Mouse (Mus musculus) liver, embryonic 12.5 days (tissue): ENCODE data around the gene Krt36. TPM values are rescaled to one million over a fixed set of nuclear protein-coding genes. Genes with fewer than 3 reads are reported as not detected.

Experiments used
- ATAC-seq: fragments of 200-750 bp; cut with Nextera tagmentation; 2 replicates; pipeline ENCODE4 v1.8.0; 2017; ENCODE audit warnings: moderate number of reproducible peaks, mild to moderate bottlenecking, moderate library complexity
- H3K27ac ChIP-seq: fragments of 300-500 bp; sonication (generic); 2 replicates; pipeline ENCODE4 v1.5.1; 2016; ENCODE audit warnings: mild to moderate bottlenecking
- H3K27me3 ChIP-seq: fragments of 300-500 bp; sonication (generic); replicated peaks from 2 replicates; pipeline ENCODE4 v1.6.1; 2016; ENCODE audit warnings: mild to moderate bottlenecking, moderate library complexity
- H3K36me3 ChIP-seq: fragments of 300-500 bp; sonication (generic); 2 replicates; pipeline ENCODE4 v1.6.1; 2016; ENCODE audit warnings: mild to moderate bottlenecking, moderate library complexity
- H3K4me1 ChIP-seq: fragments of 300-500 bp; sonication (generic); 2 replicates; pipeline ENCODE4 v1.6.1; 2016
- H3K4me2 ChIP-seq: fragments of 300-500 bp; sonication (generic); 2 replicates; pipeline ENCODE4 v1.6.1; 2016; ENCODE audit warnings: mild to moderate bottlenecking, moderate library complexity
- H3K4me3 ChIP-seq: fragments of 300-500 bp; sonication (generic); 2 replicates; pipeline ENCODE4 v1.5.1; 2016; ENCODE audit warnings: mild to moderate bottlenecking, moderate library complexity
- H3K9ac ChIP-seq: fragments of 300-500 bp; sonication (generic); 2 replicates; pipeline ENCODE4 v1.6.1; 2016; ENCODE audit warnings: mild to moderate bottlenecking, moderate library complexity
- H3K9me3 ChIP-seq: fragments of 300-500 bp; sonication (generic); replicated peaks from 2 replicates; pipeline ENCODE4 v1.6.1; 2016; ENCODE audit warnings: mild to moderate bottlenecking, moderate library complexity
- WGBS: fragments of 180-500 bp; shearing (Covaris S2); methylation state at CpG from one replicate; pipeline ENCODE4 v1.1.7; 2016; ENCODE audit not compliant: insufficient replicate concordance; 5-methylcytosine and 5-hydroxymethylcytosine counted together
- polyA plus RNA-seq: library from polyadenylated mRNA; unstranded; fragments of >200 nt; fragmentation: Nextera tagmentation; extraction: Ambion mirVana; gene quantifications from 2 replicates; pipeline ENCODE4 v1.2.1, GENCODE M21; 2016

The Krt36 gene
- polyA plus RNA-seq, result not detected in 2 replicates

DNA sequence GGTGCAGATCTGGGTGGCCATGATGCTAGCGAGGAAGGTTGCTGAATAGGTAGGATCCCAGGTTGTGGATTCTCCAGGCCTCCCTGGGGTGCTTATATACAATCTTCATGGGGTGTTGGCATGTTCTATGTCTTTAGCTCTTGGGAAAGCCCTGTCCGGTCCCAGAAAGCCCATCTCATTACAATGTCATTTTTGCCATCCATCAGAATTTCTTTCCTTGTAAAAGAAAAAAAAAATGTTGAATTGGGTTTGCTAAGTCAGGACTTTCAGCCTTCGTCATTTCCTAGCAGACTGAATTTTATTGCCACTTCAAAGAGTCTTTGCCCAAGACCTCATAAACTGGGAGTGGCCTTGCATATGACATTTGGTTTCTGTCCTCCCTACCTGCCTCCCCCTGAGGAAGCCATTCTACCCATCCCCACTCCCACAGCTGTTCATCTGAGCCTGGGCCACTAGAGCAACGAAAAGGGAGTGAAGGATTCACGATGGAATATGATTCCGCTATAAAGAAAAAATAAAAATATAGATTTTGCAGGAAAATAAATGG is at the start of gene Krt36:
Gene Krt36 (minus strand): TSS at position 51 of the 547 bp plus-strand sequence.
- no peak within 1 kb of the TSS for H3K27ac ChIP-seq
- H3K4me3 ChIP-seq, result no peak within 1 kb of the TSS
- no peaks in the 10 kb centered on the region for H3K27me3 ChIP-seq
- no peak within 1 kb of the TSS for H3K4me2 ChIP-seq
- H3K9ac ChIP-seq, result no peak within 1 kb of the TSS
- no peaks in the 10 kb centered on the region for H3K4me1 ChIP-seq
- WGBS, result 64% methylated on average over 6 of the region's 6 CpGs
- no peaks in the 10 kb centered on the region for H3K36me3 ChIP-seq
- ATAC-seq, result no peak
- H3K9me3 ChIP-seq, result no peaks in the 10 kb centered on the region

DNA sequence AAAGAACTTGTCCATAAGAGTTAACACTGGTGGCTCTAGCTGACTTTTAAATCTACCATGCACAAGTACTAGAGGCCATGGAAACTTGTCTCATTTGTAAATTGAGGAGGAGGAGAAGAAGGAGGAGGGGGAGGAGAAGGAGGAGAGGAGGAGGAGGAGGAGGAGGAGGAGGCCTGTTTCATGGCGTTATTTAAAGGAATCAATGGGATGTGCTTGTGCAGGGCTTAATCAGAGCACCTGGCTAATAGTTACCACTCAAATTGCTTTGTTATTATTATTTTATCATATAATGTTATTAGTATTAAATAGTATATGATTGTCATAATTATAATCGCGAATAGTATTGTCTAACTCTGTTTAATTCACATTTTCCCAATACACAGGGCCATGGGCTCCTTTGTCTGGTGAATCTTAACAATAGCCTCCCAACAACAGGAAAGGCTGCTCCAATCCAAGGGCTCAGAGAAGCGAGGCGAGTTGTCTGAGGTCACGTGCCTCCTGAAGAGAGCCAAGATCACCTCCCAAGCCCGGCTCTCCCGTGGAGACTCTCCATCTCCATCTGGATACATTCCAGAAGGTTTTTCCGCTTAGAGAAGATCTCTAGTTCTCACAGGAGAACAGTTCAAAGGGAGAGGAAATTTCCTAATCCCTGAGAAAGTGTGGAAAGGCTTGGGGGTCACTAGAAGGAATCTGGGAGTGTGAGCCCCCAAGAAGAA is 43.3 kb upstream of the Krt36 start, which contains the start of gene Krt19:
Gene Krt19 (minus strand): TSS at position 51 of the 716 bp plus-strand sequence.
- H3K27me3 ChIP-seq, result peaks cover 40% of the 10 kb centered on the region
- WGBS, result 39% methylated on average over 9 of the region's 9 CpGs
- H3K4me3 ChIP-seq, result no peak within 1 kb of the TSS
- no peak within 1 kb of the TSS for H3K27ac ChIP-seq
- no peak within 1 kb of the TSS for H3K4me2 ChIP-seq
- no peak for ATAC-seq
- H3K36me3 ChIP-seq, result no peaks in the 10 kb centered on the region
- H3K4me1 ChIP-seq, result no peaks in the 10 kb centered on the region; the same call in 1 of the 2 replicates
- no peaks in the 10 kb centered on the region for H3K9me3 ChIP-seq
- no peak within 1 kb of the TSS for H3K9ac ChIP-seq

DNA sequence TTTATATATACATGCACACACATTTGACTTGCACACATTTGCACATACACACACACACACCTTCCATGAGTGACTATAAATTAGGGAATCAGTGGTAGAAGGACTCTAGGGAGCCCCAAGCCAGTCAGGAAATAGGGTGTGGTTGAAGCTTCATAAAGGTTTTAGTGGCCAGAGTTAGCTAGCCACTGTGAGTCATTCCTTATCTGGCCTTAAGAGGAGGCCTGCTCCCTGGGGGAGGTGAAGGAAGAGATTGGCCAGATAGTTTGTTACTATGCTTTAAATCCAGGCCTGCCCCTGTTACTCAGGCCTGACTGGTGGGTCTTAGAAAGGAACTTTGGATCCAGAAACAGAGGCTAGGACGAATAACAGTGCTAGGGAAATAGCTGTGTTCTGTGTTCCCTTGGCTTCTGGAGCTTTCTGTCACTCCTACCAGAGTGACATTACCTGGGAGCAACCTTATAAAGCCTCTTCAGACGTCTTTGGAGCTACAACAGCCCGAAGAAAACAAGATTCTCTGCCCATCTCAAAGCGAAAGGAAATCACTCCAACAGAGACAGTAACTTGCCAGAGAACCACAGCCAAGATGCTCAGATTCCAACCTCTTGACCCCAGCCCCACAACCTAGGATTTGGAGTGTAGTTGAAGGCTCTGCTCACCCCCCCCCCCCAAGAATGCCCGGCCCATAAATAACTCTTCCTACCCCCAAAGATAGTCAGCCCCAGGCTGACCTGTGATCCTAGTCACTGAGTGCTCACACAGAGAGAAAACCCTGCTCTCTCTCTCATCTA is 42.3 kb upstream of the Krt36 start:
- 44% methylated on average over 5 of the region's 5 CpGs for WGBS
- no peaks in the 10 kb centered on the region for H3K36me3 ChIP-seq
- no peaks in the 10 kb centered on the region; the same call in 1 of the 2 replicates for H3K4me1 ChIP-seq
- H3K4me3 ChIP-seq, result no peak overlapping the region
- no peak overlapping the region for H3K27ac ChIP-seq
- no peak overlapping the region for H3K9ac ChIP-seq
- no peak overlapping the region for H3K4me2 ChIP-seq
- no peak for ATAC-seq
- H3K27me3 ChIP-seq, result peaks cover 41% of the 10 kb centered on the region
- H3K9me3 ChIP-seq, result no peaks in the 10 kb centered on the region

DNA sequence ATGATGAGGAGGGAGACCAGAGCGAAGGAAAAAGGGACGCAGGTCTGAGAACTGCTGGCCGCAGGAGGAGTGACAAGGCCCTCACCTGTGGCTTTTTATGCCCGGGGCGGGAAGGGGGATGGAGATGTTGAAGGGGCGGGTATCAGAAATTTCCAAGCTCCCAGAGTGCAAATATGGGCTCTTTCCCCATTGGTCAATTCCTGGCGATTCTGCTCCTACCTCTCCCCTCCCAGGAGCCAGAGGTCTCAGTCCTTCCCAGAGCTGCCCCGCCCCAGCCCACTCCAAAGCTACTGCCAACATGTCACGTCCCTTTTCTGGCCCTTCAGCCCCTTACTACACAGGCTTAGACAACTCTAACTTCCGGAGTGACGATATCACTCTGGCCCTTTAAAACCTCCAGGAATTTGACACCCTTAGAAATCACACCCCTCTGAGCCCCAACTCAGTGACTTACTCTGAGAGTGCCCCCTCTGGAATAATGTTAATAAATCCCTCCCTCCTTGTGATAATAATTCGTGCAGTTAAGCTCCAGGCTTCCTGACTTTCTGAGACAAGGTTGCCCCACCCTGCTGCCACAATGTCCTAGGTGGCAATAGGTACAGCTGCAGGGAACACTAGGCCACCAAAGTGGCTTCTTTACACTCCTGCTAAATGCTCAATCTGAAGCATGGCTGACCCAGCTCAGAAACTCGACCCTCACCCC is 40.6 kb upstream of the Krt36 start:
- 4% methylated on average over 13 of the region's 13 CpGs for WGBS
- no peaks in the 10 kb centered on the region for H3K36me3 ChIP-seq
- no peak overlapping the region for H3K27ac ChIP-seq
- no peak overlapping the region for H3K9ac ChIP-seq
- H3K9me3 ChIP-seq, result no peaks in the 10 kb centered on the region
- no peak for ATAC-seq
- H3K4me2 ChIP-seq, result peak overlapping the region; percentile 47
- no peaks in the 10 kb centered on the region; the same call in 1 of the 2 replicates for H3K4me1 ChIP-seq
- H3K27me3 ChIP-seq, result peaks cover 41% of the 10 kb centered on the region
- peak overlapping the region; percentile 17; the same call in 1 of the 2 replicates for H3K4me3 ChIP-seq

DNA sequence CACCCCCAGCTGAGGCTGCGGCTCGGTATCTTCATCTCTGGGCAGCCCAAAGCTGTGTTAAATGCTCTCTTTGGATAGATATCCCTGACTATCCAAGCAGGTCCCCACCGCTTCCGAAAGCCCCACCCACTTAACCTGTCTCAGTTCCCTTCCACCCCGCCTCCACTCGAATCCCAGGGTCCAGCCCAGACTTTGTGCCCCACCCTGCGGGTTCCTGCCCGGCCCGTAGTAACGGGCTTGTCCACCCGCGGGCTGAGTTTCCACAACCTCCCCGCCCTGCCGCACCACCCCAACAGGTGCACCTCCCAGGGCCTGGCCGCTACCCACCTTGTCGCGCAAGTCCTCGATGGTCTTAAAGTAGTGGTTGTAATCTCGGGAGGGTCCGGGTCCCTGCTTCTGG is 39.7 kb upstream of the Krt36 start:
- H3K4me2 ChIP-seq, result peak overlapping the region; percentile 47
- H3K4me1 ChIP-seq, result no peaks in the 10 kb centered on the region; the same call in 1 of the 2 replicates
- no peaks in the 10 kb centered on the region for H3K36me3 ChIP-seq
- WGBS, result 3% methylated on average over 20 of the region's 20 CpGs
- no peaks in the 10 kb centered on the region for H3K9me3 ChIP-seq
- no peak overlapping the region for H3K9ac ChIP-seq
- no peak for ATAC-seq
- peaks cover 41% of the 10 kb centered on the region for H3K27me3 ChIP-seq
- H3K4me3 ChIP-seq, result peak overlapping the region; percentile 17
- no peak overlapping the region for H3K27ac ChIP-seq

DNA sequence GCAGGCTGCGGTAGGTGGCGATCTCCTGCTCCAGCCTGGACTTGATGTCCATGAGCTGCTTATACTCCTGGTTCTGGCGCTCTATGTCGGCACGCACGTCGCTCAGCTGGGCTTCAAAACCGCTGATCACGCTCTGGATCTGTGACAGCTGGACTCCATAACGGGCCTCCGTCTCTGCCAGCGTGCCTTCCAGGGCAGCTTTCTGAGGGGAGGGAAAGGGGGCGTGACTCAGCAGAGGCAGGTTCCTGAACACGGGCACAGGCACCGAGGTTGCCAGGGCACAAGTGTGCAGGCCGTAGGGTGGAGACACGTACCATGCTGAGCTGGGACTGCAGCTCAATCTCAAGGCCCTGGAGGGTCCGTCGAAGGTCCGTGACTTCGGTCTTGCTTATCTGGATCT is 35.5 kb upstream of the Krt36 start:
- WGBS, result 82% methylated on average over 21 of the region's 21 CpGs
- H3K4me2 ChIP-seq, result no peak overlapping the region
- peaks cover 23% of the 10 kb centered on the region for H3K27me3 ChIP-seq
- no peaks in the 10 kb centered on the region; the same call in 1 of the 2 replicates for H3K4me1 ChIP-seq
- no peaks in the 10 kb centered on the region for H3K9me3 ChIP-seq
- H3K4me3 ChIP-seq, result no peak overlapping the region
- no peak overlapping the region for H3K27ac ChIP-seq
- no peak overlapping the region for H3K9ac ChIP-seq
- H3K36me3 ChIP-seq, result no peaks in the 10 kb centered on the region
- ATAC-seq, result no peak

DNA sequence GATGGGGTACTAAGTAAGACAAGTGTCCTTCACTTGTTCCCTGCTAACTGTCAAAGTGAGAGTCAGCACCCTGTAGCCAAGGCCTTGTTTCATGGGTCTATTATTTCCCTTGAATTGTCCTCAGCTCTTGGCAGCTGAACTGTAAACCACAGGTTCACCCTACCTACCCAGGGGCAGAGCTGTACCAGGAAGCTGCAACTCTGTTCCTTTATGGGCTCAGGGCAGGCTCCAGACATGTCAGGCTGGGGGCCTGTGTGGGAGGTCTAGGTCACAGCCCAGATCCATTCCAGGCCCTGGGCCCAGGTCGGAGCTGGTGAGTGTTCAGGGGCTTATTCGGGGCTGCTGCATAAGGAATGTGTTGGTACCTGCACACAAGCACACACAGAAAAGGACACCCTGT is 34.0 kb upstream of the Krt36 start:
- Histone ChIP-seq H3K27me3 (peaks cover 8% of the 10 kb centered on the region), H3K27ac (no peak overlapping the region), H3K4me1 (no peaks in the 10 kb centered on the region), H3K9ac (no peak overlapping the region), H3K4me2 (no peak overlapping the region), H3K9me3 (no peaks in the 10 kb centered on the region), H3K36me3 (no peaks in the 10 kb centered on the region), H3K4me3 (no peak overlapping the region)
- WGBS, result 57% methylated on average over 2 of the region's 2 CpGs
- ATAC-seq, result no peak

DNA sequence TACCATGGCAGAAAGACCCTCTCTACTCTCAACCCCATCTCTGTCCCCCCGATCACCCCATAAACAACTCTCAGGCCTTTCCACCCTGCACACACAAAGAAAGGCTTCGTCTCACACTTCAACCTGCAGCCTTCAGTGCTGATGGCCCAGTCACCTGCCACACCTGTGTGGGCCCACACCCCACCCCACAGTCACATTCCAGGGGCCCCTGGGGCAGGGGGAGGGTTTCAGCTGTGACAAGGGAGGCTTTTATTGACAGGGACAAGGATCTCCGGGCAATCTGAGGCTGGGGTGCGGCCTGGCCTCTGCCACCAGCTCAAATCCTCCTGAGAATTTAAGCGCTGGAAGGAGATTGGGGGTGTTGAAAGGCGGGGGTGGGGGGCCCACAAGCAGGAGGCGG is 33.4 kb upstream of the Krt36 start:
- Histone ChIP-seq H3K4me2 (no peak overlapping the region), H3K27ac (no peak overlapping the region)
- no peak for ATAC-seq

DNA sequence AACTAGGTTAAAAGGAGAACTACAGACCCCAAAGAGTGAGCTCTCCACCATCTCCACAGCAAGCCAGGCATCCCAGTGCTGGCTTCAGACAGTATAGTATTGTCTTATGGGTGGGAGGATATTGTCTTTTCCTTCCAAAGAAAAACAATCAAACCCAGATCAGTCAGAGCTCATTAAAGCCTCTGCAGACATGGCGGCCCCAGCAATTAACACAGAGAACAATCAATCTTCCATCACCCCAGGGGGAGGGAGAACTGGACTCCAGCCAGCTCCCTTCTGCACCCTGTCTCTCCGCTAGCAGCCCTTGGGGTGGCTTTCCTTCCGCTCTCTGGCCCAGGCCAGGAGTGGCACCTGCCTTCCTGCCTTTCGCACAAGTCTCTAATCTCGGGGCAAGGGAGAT is 32.3 kb upstream of the Krt36 start:
- Histone ChIP-seq H3K9ac (no peak overlapping the region), H3K27me3 (no peaks in the 10 kb centered on the region; the same call in 1 of the 2 replicates), H3K4me2 (no peak overlapping the region), H3K36me3 (no peaks in the 10 kb centered on the region), H3K4me3 (no peak overlapping the region), H3K4me1 (no peaks in the 10 kb centered on the region), H3K9me3 (no peaks in the 10 kb centered on the region), H3K27ac (no peak overlapping the region)
- no peak for ATAC-seq
- 63% methylated on average over 5 of the region's 5 CpGs for WGBS

More for the DNA sequence above, 33.4 kb upstream of the Krt36 start:
- Histone ChIP-seq H3K9me3 (no peaks in the 10 kb centered on the region), H3K36me3 (no peaks in the 10 kb centered on the region), H3K9ac (no peak overlapping the region), H3K4me1 (no peaks in the 10 kb centered on the region), H3K4me3 (no peak overlapping the region), H3K27me3 (peaks cover 2% of the 10 kb centered on the region)
- 53% methylated on average over 7 of the region's 7 CpGs for WGBS

DNA sequence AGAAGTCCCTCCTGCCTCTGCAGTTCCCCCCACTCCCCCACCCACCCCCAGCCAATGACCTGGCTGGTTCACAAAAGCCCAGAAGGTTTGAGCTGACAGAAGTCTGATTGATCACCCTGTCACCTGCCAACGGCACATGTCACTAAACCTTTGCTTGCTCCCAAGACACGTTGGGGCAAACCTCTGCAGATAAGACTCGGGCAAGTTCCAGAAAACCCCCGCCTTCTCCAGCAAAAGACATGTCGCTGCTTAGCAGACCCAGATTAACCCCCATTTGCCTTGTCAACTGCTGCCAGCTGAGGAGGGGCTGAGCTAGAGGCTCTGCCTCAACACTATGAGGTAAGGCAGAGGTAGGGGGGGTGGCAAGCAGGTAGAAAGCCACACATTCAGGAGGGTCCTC is 31.1 kb upstream of the Krt36 start:
- no peak overlapping the region for H3K9ac ChIP-seq
- H3K27ac ChIP-seq, result no peak overlapping the region
- H3K9me3 ChIP-seq, result no peaks in the 10 kb centered on the region
- no peaks in the 10 kb centered on the region for H3K4me1 ChIP-seq
- H3K27me3 ChIP-seq, result no peaks in the 10 kb centered on the region; the same call in 1 of the 2 replicates
- no peak overlapping the region for H3K4me2 ChIP-seq
- no peaks in the 10 kb centered on the region for H3K36me3 ChIP-seq
- WGBS, result 22% methylated on average over 5 of the region's 5 CpGs
- H3K4me3 ChIP-seq, result no peak overlapping the region
- no peak for ATAC-seq

DNA sequence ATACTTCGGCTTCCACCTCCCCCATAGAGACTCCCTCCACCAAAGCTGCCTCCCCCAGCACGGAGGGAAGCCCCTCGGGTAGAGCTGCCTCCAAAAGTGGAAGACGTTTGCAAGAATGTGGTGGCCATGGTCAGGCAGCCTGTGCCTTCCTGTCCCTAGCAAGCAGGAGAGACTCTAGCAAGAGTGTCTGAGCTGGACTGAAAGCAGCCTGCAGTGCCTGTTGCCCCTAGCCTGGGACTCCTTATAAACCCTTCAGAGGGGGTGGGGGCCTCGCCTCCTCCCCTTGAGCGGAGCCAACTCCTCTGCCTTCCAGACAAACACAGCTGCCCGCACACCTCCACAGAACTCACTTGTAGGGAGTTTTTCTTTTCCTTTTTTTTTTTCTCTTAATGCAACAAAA is 30.3 kb upstream of the Krt36 start, which contains the start of gene Krt15:
Gene Krt15 (minus strand): TSS at position 198 of the 400 bp plus-strand sequence.
- H3K36me3 ChIP-seq, result no peaks in the 10 kb centered on the region
- no peak within 1 kb of the TSS for H3K9ac ChIP-seq
- no peak for ATAC-seq
- no peaks in the 10 kb centered on the region for H3K9me3 ChIP-seq
- no peak within 1 kb of the TSS for H3K4me3 ChIP-seq
- H3K27ac ChIP-seq, result no peak within 1 kb of the TSS
- 51% methylated on average over 7 of the region's 7 CpGs for WGBS
- H3K4me1 ChIP-seq, result no peaks in the 10 kb centered on the region
- H3K4me2 ChIP-seq, result no peak within 1 kb of the TSS
- H3K27me3 ChIP-seq, result no peaks in the 10 kb centered on the region; the same call in 1 of the 2 replicates
